Comparison of ENCODE assay signal across 8 mouse cellular contexts in the genomic region with DNA sequence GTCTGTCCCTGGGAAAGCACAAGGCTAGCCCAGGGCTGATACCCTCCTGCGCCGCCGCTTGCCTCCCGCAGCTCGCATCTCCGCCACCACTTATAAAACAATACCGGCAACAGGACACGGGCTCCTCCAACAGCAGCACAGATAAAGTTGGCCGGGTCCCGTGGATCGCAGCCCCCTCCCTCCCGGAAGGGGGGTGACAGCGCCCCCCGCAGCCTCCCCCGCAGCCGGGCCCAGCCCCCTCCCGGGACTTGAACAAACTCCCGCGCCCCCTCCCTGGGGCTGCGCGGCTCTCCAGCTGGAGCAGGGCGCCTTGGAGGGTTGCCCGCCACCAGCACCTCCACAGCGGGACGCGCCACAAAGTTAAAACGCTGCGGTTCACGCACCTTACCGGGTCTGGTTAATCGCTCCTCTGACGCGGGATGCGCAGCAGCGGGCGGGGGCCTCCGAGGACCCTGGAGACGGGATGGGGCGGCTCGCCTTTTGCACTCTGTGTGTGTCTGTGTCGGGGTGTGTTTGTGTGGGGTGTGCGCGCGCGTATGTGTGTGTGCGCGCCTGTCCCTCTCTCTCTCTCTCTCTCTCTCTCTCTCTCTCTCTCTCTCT. TPM values are rescaled to one million over a fixed set of nuclear protein-coding genes. Genes with fewer than 3 reads are reported as not detected.
A peak's percentile ranks its signal among the peaks of the same experiment; 100 is the strongest.
DNase-seq lines count a peak whose midpoint lies in the region; ATAC-seq and TF ChIP-seq lines count a peak whose summit lies in the region.

Sox5 (minus strand) TSS at position 547 of the 600 bp plus-strand sequence.

- TF ChIP-seq CTCF in cortical plate, adult 2 months (IDR thresholded peaks at IDR 0.05; ENCODE audit: extremely low read depth, insufficient read depth, low read length), result no peak
- no peak for TF ChIP-seq CTCF in gastrocnemius, adult 2 months (IDR thresholded peaks at IDR 0.05)

- peak within 1 kb of the TSS; percentile 78 for H3K9ac ChIP-seq in hindbrain, embryonic 15.5 days

- H3K27ac ChIP-seq in cortical plate, adult 2 months (ENCODE audit: insufficient read depth, low read length), result no peak within 1 kb of the TSS
- peak within 1 kb of the TSS; percentile 74 for H3K27ac ChIP-seq in gastrocnemius, adult 2 months
- peak within 1 kb of the TSS; percentile 73 for H3K27ac ChIP-seq in hindbrain, embryonic 15.5 days (replicated peaks)

- H3K4me1 ChIP-seq in cortical plate, adult 2 months (ENCODE audit: control insufficient read depth, insufficient read depth, low read length), result no peaks in the 10 kb centered on the region
- H3K4me1 ChIP-seq in hindbrain, embryonic 15.5 days (replicated peaks), result peaks cover 19% of the 10 kb centered on the region

- no peak for TF ChIP-seq POLR2A in cortical plate, adult 2 months (IDR thresholded peaks at IDR 0.05; ENCODE audit: extremely low read depth, insufficient read depth, low read length)

- peak within 1 kb of the TSS; percentile 68 for H3K4me3 ChIP-seq in cortical plate, adult 2 months (ENCODE audit: insufficient read depth, low read length)
- peak within 1 kb of the TSS; percentile 77 for H3K4me3 ChIP-seq in gastrocnemius, adult 2 months
- H3K4me3 ChIP-seq in hindbrain, embryonic 15.5 days, result peak within 1 kb of the TSS; percentile 73

- H3K9me3 ChIP-seq in hindbrain, embryonic 15.5 days, result no peaks in the 10 kb centered on the region

- DNase-seq in R1 (ENCODE audit: low read depth, low spot score), result peak; percentile 58
- peak; percentile 62 for DNase-seq in gastrocnemius, adult 2 months
- peak; percentile 39 to 63 for DNase-seq in left cerebral cortex, adult 18-20 months (ENCODE audit: low spot score in 2 of 2)
- DNase-seq in lung, postnatal 14 days, result peak; percentile 66
- DNase-seq in ovary, postnatal 36 days (ENCODE audit: low spot score), result peak; percentile 80
- peak; percentile 60 for DNase-seq in thymus, postnatal 4 days

- peak; percentile 77 for ATAC-seq in hindbrain, embryonic 15.5 days (ENCODE audit: low FRiP score, low read depth)

- WGBS in hindbrain, embryonic 15.5 days, result 0% methylated on average over 39 of the region's 47 CpGs

- no peaks in the 10 kb centered on the region for H3K27me3 ChIP-seq in hindbrain, embryonic 15.5 days

- intact Hi-C loops in gastrocnemius, adult 2 months (cut with DNase I), result no loop called here

- peak within 1 kb of the TSS; percentile 95 for H3K4me2 ChIP-seq in hindbrain, embryonic 15.5 days

- H3K36me3 ChIP-seq in hindbrain, embryonic 15.5 days, result no peaks in the 10 kb centered on the region

RNA-seq across cellular contexts. Expression of gene Sox5, which starts in this region (rescaled TPM):
- polyA plus RNA-seq in cortical plate, adult 2 months (2012; rRNA removed), result 24.3 and 28.9 TPM in 2 replicates
- under 1 TPM; 0.89 to 0.99 TPM for total RNA-seq in gastrocnemius, adult 2 months (2021)
- 28.0 and 38.9 TPM in 2 replicates for polyA plus RNA-seq in hindbrain, embryonic 15.5 days (2015; fragmentation: Nextera tagmentation; extraction: Ambion mirVana)
- total RNA-seq in left cerebral cortex, adult 18-20 months (2021), result 10 to 100 TPM; 49.5 to 54.4 TPM

Comparison
In these comparisons a context has a peak if more than half of its experiments do, and no peak if none do; other contexts are left out.
1. RNA of gene Sox5 (total RNA-seq): 49.5 to 54.4 TPM in left cerebral cortex, adult 18-20 months; 0.89 to 0.99 TPM in gastrocnemius, adult 2 months; every median in the first group is over 10 times any median in the second.
2. Peak in DNase-seq, H3K4me3 ChIP-seq and H3K27ac ChIP-seq in gastrocnemius, adult 2 months; RNA of the gene not detected or under 1 TPM.
3. Peak in every context shown above with its lines, with median percentiles within 50 percentile points of each other: DNase-seq and H3K4me3 ChIP-seq.